Mouse (Mus musculus) kidney, adult 2 months (tissue): ENCODE measurements at regions not wholly inside any gene's neighbourhood (a gene's known extent, or its start where the extent isn't known, plus 50 kb on each side); places are given as distances from the start of the nearest gene placed in this dataset.

Experiments
- CTCF ChIP-seq: fragments of 200-500 bp; conservative IDR thresholded peaks from 2 replicates; pipeline ENCODE4 v1.5.1; 2011; ENCODE audit warnings: low read depth, mild to moderate bottlenecking, control low read depth, low read length, moderate library complexity, mixed read lengths; ENCODE audit not compliant: insufficient read depth, insufficient read length
- POLR2A ChIP-seq: fragments of 200-500 bp; IDR thresholded peaks from one replicate; pipeline ENCODE4 v1.6.1; 2011; ENCODE audit warnings: low read depth, low read length, control low read depth

DNA sequence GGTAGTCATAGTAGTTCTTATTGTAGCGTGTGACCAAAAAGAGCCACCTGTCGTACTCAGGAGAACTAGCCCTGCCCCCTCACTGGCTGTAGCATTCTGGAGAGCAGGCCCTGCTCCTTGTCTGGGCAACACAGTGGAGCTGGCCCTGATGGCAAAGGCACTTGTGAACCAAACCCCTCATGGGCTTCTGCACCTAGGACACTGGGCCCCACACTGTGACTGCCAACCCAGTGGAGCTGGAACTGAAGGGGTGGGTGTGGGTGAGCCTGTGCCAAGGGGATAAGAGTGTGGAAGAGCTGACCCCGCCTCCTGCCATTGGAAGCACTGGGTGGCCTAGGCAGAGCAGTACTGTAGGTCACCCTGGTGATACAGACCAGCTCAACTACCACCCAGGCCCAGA is 268.0 kb upstream of the Nt5e start:
- TF ChIP-seq POLR2A (no peak), CTCF (no peak)
